Mouse (Mus musculus): Measurements from ENCODE around the gene Adssl1.

Gene Adssl1

DNA sequence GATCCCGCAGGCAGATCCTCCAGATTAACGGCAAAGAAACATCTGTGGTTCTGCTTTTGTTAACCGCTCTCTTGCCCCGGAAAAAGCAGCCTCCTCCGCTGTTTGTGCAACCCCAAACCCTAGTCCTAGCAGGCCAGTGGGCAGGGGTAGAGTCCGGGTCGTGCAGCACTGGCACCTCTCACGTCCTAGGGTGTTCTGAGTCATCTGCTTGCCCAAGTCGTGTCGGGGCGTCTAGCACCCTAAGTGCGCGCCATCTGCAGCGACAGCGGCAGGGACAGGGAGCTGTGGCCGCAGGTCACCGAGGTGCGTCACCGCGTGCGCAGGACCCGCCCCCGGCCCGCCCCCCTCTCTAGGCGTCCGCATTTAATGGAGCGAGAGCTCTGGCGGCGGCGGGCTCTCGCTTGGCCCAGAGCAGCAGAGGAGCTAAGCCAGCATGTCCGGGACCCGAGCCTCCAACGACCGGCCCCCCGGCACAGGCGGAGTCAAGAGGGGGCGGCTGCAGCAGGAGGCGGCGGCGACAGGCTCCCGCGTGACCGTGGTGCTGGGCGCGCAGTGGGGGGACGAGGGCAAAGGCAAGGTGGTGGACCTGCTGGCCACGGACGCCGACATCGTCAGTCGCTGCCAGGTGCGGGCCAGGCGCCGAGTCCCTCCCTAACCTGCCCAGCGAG is at the start of gene Adssl1:
TSS of gene Adssl1 (plus strand) at position 360 of the 668 bp plus-strand sequence.
- peak; percentile 73 for DNase-seq

DNA sequence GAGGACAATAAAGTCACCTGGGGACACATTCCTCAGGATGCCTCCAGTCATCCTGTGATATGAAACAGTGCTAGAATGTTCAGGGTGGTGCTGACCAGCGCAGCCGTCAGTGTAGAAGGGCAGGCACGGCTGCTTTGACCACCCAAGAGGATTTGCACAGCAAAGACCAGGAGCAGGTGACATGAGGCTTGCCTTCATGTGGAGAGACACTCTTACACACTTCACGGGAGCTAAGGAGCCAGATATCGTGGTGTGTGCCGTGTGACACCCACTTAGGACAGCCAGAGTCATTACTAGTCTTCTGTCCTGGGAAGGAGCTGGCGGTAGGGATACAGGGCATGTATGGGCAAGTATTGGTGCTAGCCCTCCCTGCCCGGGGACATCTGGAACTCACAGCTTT is 49.7 kb upstream of the Adssl1 start:
- DNase-seq = no peak

DNA sequence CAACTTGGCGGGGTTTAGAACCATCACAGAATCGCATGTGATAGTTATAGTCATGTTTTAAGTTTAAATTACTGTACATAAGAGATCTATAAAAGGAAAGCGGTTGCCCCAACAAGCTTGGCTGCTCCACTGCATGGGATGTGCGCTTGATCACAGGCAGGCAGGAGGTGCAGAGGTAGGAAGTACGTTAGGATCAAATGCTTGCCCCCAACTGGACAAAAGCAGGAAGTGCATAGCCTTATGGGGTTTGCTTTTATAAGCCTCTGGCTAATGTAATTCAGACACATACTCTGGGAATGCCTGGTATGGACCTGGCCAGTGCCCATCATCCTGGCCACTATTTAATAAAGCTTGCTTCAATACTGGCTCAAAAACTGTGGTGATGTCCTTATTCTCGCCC is 48.8 kb upstream of the Adssl1 start:
- DNase-seq = no peak

DNA sequence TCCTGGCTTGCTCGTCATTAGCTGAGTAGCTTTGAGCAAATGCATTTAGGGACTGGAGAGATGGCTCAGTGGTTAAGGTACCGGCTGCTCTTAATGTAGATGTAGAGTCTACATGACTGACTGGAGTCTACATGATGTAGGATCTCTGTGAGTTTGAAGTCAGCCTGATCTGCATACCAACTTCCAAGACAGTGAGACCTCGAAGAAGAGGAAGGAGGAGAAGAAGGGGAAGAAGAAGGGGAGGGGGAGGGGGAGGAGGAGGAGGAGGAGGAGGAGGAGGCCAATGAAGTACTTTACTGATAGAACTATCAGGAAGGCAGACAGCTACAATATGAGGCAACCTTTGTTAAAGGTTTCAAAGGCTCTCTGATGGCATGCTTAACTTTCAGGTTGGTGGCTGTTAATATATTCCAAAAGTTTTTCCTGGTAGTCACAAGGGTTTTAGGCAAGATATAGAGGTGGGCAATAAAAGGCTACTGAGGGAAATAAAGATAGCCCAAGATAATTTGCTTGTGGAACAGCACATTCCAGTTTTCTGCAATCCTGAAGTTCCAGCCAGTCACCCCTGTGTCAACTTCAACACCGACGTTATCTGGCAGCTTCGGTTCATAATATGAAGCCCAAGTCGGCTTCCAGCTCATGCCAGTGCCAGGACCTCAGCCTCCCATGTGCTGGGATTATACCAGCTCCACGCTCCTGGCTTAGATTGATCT is 44.4 kb upstream of the Adssl1 start:
- DNase-seq = no peak

DNA sequence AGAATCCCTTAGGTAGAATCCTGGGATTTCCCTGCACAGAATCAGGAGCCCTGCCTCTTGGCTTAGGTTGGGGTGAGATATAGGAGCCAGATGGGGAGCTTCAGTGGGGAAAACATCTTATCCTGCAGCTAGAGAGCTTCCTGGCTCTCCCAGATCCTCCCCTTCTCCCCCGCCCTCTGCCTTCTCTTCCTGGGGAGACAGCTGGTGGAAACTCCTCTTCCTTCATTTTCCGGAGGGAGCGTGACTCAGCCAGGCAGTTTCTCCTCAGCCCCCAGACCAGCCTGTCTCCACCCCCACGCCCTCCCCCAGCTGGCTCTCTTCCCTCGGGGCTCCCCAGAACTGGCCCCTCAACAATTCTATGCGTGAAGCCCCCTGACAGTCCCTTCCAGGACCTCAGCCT is 43.5 kb upstream of the Adssl1 start:
- DNase-seq = no peak

DNA sequence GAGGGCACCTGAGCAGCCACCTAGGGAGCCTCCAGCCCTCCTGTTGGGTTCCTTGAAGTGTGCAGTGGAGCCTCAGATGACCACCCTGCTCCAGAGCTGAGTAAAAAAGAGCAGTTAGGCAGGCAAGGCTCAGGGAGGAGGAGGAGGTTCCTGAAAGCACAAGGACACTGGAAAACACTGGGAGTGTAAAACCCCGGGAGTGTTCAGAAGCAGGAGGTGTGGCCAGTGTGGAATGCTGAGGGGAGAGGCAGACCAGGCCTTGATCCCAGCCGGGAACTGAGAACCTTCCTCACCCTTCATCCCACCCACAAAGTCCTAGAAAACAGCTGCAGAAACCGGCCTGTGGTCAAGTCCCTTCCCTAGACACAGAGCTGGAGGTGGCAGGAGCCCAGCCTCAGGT is 43.1 kb upstream of the Adssl1 start:
- no peak for DNase-seq

DNA sequence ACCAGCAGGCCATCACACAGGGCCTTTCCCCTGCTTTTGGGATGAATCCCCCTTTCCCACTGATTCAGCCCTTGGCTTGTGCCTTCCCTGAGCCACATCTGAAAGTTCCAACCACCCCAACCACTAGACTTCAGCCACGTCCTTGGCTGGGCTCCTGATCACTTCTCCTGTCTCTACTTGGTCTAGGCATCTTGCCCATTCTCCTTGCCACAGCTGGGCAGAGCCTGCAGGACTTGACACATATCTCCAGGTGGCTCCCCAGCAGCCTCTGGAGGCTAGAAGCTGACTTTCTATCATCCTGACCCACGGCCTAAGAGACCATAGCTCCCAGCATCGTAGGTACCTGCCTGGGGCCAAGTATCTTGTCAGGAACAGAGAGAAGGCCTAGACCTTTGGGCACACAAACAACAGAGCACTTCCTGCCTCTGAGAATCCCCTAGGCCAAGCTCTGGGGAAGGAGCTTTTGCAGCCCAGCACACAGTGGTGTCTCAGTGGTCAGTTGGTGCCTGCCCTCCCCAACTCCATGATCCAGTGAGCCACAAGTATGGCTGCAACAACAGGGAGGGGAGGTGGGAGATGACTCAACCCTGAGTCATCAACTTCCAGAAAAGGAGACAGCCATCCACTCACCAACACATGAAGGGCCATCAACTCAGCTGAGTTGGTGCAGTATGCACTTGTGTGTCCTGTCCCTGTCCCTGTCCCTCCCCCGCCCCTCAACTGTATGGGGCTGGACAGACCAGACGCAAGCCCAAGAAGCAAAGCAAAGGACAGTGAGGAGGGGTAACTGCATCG is 41.4 kb upstream of the Adssl1 start:
- no peak for DNase-seq

DNA sequence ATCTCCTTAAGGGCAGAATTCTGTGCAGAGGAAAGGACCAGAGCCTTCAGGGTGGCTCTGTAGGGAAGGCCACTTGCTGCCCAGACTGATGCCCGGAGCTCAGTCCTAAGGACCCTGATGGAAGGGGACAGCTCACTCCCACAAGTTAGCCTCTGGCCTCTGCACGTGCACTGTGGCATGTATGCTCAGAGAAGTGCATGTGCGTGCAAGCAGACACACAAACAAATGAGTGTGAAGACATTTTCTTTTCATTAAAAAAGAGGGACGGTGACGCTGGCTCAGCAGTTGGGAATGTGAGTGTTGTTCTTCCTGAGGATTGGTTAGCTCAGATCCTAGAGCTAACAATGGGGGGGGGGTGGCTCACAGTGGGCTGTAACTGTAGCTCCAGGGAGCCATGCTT is 40.4 kb upstream of the Adssl1 start:
- DNase-seq = no peak

DNA sequence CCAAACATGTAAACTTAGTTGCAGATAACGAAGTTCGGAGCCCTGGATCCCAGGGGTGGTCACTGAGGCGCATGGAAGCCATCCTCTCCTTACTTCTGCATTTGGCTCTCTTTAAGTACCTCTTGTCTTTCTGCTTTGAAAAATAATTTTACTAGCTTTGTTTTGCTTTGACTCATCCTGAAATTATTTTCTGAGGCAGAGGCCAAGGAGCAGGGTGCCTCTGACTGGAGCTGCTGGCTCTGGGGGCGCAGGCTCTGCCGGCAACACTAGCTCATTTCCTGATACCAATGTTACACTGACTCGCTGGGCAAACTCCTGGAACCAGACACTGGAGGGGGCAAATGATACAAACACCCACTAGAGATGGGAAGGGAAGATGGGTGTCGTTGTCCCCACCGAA is 39.9 kb upstream of the Adssl1 start:
- no peak for DNase-seq

DNA sequence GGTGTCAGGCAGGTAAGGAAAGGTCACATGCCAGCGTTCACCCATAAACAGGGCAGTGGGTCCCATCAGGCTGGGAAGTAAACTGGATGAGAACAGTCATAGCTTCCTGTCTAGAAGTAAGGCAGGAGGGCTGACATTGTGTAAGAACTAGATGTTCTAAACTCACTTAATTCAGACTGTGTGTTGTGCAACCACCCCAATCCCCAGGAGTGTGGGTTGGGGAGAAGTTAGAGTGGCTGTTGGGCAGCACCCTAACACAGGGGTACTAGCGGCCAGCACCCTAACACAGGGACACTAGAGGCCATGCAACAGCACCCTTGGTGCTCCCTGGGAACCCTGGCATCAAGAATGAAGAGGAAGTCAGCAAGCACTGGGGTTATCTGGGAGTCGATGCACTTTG is 38.7 kb upstream of the Adssl1 start:
- DNase-seq = no peak

DNA sequence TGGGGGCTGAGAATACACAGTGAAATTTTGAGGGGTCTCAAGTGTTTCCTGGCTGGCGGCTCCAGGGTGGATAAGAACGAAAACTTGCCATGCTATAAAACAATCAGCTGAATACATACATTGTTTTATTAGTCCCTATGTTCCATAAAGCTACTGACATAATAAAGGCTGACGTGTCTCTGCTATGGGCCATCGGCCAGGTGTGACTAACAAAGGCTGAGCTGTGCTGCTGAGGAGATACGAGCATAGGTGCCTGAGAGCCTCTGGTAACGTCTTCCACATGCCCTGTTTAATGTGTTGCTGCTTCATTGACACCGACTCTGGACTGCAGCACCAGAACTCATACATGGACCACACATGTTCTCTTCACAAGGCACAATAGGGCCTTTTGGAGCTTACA is 34.9 kb upstream of the Adssl1 start:
- DNase-seq = no peak

DNA sequence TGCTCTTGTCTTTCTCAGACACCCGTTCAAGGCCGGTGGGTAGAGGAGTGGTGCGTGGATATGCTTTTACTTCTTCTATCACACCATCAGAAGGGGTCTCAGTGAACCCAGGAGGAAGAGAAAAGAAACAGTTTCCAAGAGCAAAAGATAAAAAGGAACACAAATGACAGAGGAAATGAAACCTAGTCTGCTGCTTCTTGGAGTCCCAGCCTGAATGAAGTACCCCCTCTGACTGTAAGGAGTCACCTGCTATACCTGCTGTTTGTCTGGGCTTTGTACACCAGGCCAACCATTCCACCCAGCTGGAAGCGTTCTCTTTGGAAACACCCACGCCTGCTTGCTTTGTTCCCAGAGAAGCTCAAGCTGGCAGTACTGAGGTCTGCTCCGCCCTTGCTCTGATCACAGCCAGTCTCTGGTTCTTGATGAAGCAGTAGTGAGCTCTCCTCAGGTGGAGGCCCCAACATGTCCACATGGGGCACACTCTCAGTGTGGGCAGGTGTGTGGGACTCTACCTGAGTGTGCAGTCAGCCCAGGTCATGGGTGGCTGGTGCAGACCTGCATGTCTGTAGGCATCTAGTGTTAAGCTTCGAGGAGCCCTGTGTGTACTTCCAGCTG is 33.8 kb upstream of the Adssl1 start:
- DNase-seq = no peak

DNA sequence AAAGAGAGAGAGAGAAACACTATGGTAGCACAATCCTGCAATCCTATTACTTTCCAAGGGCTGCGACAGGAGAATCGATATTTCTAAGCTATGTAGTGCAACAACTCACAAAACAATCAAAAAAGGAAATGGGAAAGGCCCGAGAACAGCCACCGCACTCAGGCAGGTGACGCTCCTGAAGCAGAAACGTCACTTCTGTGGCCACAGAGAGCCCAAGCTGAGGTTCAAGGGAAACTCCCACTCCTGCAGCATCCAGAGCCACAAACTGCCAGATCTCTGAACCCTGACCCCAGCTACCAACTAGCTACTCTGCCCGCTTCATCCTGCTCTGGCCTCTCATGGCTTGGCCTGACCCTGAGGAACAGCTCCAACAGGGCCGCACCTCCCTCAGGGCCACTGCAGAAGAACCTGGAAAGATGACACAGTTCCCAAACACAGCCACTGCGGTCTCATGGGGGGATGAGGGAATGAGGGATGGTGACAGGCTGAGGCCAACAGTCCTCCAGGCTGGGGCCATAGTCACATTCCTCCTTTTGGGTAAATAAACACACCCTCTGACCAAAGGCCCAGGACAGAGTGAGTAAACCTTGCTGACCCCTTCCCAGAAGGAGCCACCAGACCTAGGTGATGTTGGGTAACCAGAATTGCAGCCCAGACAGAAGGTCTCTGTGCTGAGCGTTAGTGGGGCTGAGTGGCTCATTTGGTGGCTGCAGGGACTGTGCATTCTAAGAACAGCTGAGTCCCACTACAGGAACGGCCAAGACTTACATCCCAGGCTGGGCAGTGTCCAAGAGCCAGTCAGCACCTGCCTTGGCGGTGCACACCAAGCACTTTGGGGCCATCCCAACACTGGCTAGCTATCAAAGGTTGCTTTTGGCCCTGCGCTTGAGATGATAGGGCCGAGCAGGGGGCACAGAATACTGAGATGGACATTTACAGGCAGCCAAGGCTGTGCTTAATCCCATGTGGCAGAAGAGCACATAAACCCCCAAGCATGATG is 32.4 kb upstream of the Adssl1 start:
- DNase-seq = no peak

DNA sequence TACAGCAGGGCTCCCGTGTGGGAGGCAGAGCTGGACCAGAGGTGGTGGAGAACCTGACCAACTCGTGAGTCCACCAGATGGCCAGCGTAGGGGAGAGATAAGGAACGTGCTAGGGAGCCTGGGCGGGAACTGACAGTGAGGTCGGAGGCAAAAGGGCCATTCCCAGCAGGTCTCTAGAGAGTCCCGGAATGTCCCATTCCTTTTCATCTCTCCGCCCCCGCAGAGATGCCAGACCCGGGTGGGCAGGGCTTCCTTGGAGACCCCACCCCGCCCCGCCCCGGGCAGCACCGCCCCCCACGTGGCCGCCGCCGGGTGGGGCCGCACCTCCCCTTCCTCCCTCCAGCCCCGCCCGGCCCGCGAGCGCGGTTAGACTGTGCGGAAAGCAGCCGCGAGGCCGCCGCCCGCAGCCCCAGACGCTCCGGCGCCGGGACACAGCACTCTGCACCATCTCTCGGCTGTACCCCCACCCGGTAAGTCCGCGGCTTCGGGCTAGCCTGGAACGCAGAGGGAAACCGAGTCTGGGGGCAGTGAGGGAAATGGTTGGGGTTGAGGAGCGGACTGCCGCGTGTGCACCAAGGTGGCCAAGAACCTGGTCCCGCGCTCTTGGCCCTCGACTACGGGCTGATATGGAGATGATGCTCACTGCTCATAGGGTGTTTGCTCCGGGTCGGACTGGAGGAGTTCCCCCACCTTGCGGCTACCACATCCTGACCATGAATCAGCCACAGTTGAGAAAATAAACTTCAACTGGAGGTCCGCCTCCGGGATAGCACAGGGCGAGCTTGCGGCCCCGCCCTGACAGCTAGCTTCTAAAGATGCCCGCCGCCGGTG is 31.2 kb upstream of the Adssl1 start, which contains the start of gene Inf2:
TSS of gene Inf2 (plus strand) at position 359 of the 831 bp plus-strand sequence.
- DNase-seq = peak; percentile 85

DNA sequence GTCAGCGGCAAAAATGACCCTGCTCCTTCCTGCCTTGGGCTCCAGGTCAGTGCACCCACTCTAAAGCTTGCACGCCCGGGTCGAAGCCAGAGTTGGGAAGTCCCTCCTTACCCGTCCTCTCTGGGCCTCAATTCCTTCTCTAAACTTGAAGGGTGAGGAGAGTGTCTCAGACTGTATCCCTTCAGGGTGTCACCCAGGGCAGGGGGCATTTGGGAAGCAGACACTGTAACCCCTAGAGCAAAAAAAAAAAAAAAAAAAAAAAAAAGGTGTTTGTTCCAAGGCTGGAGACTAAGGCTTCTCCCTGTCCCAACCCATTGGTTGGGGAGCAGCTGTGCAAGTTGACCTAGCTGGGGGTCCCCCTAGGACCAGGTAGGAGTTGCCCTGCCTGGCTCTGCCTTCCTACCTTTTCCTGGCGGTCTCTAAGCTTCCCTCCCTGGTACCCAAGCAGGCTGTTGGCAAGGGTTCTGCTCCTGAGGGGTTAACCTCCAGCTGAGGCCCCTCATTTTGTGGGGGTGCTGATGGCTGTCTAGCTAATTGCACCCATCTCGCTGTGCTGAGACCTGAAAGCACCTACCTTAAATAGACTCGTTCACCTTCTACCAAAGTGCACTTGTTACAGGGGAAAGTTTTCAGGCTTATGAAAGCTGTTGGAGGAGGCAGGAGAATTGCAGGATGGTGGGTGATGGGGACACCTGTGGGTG is 30.2 kb upstream of the Adssl1 start:
- DNase-seq = no peak

DNA sequence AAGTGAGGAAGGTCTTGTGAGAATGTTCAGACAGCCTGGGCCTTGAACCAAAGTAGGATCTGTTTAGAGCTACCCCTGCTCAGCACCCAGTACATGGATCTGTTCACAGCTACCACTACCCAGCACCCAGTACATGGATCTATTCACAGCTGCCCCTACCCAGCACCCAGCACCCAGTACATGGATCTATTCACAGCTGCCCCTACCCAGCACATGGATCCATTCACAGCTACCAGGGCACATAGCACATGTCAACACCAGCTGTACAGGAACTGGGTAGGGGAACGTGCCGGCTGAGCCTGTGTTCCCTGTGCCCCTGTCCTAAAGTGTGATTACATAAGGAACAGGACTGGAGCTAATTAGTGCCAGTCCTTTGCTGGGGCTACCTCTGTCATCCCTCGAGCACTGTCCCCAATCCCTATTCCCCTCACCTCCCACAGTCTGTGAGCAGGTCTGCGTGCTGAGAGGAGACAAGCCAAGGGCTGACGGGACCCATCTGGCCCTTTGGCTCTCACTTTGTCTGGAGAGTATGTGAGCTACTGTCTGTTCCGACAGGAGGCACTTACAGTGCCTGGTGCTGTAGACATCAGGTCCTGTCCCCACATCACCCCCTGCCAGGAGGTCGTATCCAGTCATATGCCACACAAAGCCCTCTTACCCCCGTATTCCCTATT is 29.1 kb upstream of the Adssl1 start:
- no peak for DNase-seq

DNA sequence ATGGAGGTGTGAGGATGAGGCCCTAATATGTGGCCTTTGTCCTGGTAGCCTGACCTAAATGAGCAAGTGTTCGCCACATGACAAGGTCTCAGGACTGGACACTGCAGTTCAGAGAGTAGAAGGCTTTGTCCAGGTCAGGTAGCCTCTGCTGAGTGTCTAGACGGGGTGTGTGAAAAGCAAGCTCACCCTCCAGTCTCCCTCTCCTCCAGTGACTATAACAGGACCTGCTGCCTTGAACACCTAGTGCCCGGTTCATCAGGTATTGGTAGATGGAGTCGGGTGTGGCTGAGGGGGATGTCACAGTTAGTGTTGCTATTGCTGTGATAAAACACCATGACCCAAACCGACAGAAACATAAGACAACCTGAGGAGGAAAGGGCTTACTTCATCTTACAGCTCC is 28.6 kb upstream of the Adssl1 start:
- DNase-seq = no peak

DNA sequence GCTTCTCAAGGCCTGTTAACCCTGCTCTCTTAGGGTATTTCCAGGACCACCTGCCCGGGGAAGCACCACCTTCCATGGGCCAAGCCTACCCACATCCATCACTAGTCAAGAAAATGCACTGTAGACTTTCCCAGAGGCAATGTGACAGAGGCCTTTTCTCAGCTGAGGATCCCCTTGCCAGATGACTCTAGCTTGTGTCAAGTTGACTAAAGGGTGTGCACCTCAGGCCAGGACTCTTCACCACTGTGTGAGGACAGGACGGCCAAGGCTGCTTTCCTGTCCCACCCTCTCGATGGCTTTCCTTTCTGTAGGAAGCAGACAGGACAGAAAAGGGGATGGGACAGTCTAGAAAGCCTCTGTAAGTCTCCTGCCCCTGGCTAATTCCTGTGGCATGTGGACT is 28.1 kb upstream of the Adssl1 start:
- DNase-seq = no peak

DNA sequence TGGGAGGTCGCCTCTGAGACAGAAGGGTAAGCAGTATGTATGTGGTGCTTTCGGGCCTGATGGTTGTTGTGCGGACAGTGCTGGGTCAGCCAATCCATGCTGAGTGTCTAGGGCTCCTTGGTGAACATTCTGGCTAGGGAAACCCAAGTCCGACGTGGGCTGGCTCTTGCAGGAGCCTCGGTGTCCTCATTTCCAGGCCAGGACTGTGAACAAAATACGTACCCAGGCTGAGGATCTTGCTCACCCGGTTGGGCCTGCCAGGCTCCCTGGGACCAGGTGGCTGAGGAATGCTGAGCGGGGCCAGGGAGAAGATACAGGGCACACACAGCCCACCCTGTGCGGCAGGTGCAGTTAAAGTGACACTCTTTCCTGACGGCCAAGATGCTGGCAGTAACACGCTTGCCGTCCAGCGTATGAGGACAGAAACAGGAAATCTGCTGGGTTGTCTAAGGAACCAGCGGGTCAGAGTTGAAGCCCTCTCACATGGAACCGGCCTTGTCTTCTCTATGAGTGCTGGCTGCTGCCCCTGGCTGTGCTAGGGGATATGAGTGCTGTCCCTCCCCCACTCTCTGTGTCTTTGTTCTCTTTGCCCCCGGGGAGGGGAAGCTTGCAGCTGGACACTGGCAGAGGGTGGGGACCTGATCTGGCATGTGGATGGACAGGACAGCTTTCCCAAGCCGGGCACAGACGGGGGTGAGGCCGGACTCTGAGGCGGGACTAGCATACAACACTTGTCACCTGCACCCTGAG is 26.7 kb upstream of the Adssl1 start:
- no peak for DNase-seq
